Mouse (Mus musculus) spleen, adult 2 months (tissue): Measurements from ENCODE around the gene Zpbp2.

Experiments
- CTCF ChIP-seq: fragments of 200-500 bp; IDR thresholded peaks from 2 replicates; pipeline ENCODE4 v1.5.1; 2011; ENCODE audit warnings: mild to moderate bottlenecking, inconsistent platforms; ENCODE audit not compliant: insufficient read depth, insufficient read length, insufficient replicate concordance; ENCODE audit errors: extremely low read depth
- POLR2A ChIP-seq: fragments of 200-500 bp; IDR thresholded peaks from 2 replicates; pipeline ENCODE4 v1.6.1; 2011; ENCODE audit warnings: low read depth, low read length, inconsistent platforms

- TF ChIP-seq CTCF (no peak), POLR2A (no peak)
Observed at GRCm38 (mm10) chr11:98577776-98578175, 26.9 kb downstream of the Zpbp2 start.
